ENCODE assay signal across 7 mouse cellular contexts in the genomic region with DNA sequence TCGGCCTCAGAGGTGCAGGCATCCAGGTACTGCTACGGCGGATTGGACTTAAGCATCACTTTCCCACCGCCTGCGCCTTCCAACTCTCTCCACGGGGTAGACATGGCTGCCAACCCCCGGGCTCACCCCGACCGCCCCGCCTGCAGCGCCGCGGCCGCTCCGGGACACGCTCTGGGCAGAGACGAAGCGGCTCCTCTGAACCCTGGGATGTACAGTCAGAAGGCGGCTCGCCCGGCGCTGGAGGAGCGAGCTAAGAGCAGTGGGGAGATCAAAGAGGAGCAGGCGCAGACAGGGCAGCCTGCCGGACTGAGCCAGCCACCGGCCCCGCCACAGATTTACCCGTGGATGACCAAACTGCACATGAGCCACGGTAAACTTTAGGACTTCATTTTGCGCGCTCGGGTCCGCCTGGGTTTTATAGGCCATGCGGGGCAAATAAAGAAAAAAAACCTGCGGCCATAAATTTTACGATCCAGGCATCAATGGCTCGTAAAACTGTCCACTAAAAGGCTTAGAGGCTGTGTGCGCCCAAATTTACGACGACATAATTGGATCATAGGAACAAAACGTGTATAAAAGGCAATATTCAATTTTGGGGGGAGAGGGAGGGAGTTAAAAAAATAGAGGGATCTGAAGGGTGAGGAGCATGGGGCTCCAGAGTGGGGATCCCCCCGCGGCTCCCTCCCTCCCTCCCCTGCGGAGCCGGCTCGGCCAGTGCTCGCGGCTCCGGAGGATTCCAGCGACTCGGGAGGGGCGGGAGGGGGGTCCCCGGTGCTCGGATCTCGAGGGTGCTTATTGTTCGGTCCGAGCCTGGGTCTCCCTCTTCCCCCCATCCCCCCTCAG. TPM values are rescaled to one million over a fixed set of nuclear protein-coding genes. Genes with fewer than 3 reads are reported as not detected.
DNase-seq lines count a peak whose midpoint lies in the region; ATAC-seq and TF ChIP-seq lines count a peak whose summit lies in the region.

No protein-coding gene starts in this region.

- DNase-seq in ES-E14 (ENCODE audit: low read depth, low spot score), result no peak
- peak; percentile 68 for DNase-seq in R1 (ENCODE audit: low read depth, low spot score)
- peak; percentile 88 for DNase-seq in limb, embryonic 11.5 days (ENCODE audit: low spot score)
- DNase-seq in frontal cortex, adult 2 months (ENCODE audit: extremely low spot score in 1 of 2, low spot score in 1 of 2), result no peak

- WGBS in heart, embryonic 16.5 days, result under 1% methylated on average over 51 of the region's 57 CpGs
- under 1% methylated on average over 54 of the region's 57 CpGs for WGBS in limb, embryonic 11.5 days
- under 1% methylated on average over 57 of the region's 57 CpGs for WGBS in stomach, embryonic 16.5 days

- no peaks in the 10 kb centered on the region for H3K9me3 ChIP-seq in ES-E14 (ENCODE audit: control insufficient read depth, insufficient read depth, low read depth, low read length)
- no peaks in the 10 kb centered on the region for H3K9me3 ChIP-seq in heart, embryonic 16.5 days (replicated peaks; ENCODE audit: control insufficient read depth, low read length)
- no peaks in the 10 kb centered on the region for H3K9me3 ChIP-seq in limb, embryonic 11.5 days (ENCODE audit: control insufficient read depth, low read length)
- H3K9me3 ChIP-seq in stomach, embryonic 16.5 days (replicated peaks; ENCODE audit: control insufficient read depth, low read length), result no peaks in the 10 kb centered on the region

- H3K27ac ChIP-seq in ES-E14 (ENCODE audit: insufficient read depth, low read depth, low read length, poor library complexity, severe bottlenecking), result no peak overlapping the region
- no peak overlapping the region for H3K27ac ChIP-seq in heart, embryonic 16.5 days (ENCODE audit: low read length)
- peak overlapping the region; percentile 84 for H3K27ac ChIP-seq in limb, embryonic 11.5 days (replicated peaks; ENCODE audit: low read depth, low read length)
- peak overlapping the region; percentile 98 for H3K27ac ChIP-seq in stomach, embryonic 16.5 days (ENCODE audit: low read length)

- peaks cover 0 to 3% of the 10 kb centered on the region in 2 experiments; a peak in 1 of 4 replicates for H3K4me1 ChIP-seq in ES-E14 (ENCODE audit: control insufficient read depth in 2 of 2, insufficient read depth in 2 of 2, low read length in 2 of 2, poor library complexity in 1 of 2)
- H3K4me1 ChIP-seq in heart, embryonic 16.5 days (ENCODE audit: control insufficient read depth, insufficient read depth, low read length), result no peaks in the 10 kb centered on the region; the same call in 1 of the 2 replicates
- H3K4me1 ChIP-seq in limb, embryonic 11.5 days (ENCODE audit: control insufficient read depth, insufficient read depth, low read length), result peaks cover 68% of the 10 kb centered on the region
- peaks cover 22% of the 10 kb centered on the region; the same call in 1 of the 2 replicates for H3K4me1 ChIP-seq in stomach, embryonic 16.5 days (ENCODE audit: control insufficient read depth, insufficient read depth, low read length)

- ATAC-seq in heart, embryonic 16.5 days (replicated peaks; ENCODE audit: extremely low read depth, insufficient read depth, low FRiP score), result no peak
- peak; percentile 52 for ATAC-seq in limb, embryonic 11.5 days (ENCODE audit: insufficient number of reproducible peaks, low FRiP score, low TSS enrichment, low read depth)
- ATAC-seq in stomach, embryonic 16.5 days (ENCODE audit: insufficient read depth, low FRiP score), result peak; percentile 37; the same call in 1 of the 2 replicates
- no peak for ATAC-seq in inflammation-experienced regulatory T-cells, adult 6 months

- H3K9ac ChIP-seq in ES-E14 (ENCODE audit: insufficient read depth, low read depth, low read length, poor library complexity, severe bottlenecking), result no peak overlapping the region
- H3K9ac ChIP-seq in heart, embryonic 16.5 days (ENCODE audit: low read length), result no peak overlapping the region
- peak overlapping the region; percentile 48 for H3K9ac ChIP-seq in limb, embryonic 11.5 days (ENCODE audit: low read length)
- peak overlapping the region; percentile 84 for H3K9ac ChIP-seq in stomach, embryonic 16.5 days (ENCODE audit: low read length)

- peak overlapping the region; percentile 31; the same call in 1 of the 2 replicates for H3K4me2 ChIP-seq in heart, embryonic 16.5 days (ENCODE audit: low read depth, low read length)
- H3K4me2 ChIP-seq in limb, embryonic 11.5 days (ENCODE audit: low read depth, severe bottlenecking), result peak overlapping the region; percentile 53
- peak overlapping the region; percentile 69 for H3K4me2 ChIP-seq in stomach, embryonic 16.5 days (ENCODE audit: low read depth, low read length)

- H3K4me3 ChIP-seq in ES-E14 (ENCODE audit: insufficient read depth in 1 of 2, low read depth in 1 of 2, low read length in 2 of 2, poor library complexity in 1 of 2, severe bottlenecking in 1 of 2), result peak overlapping the region; percentile 29 to 38
- peak overlapping the region; percentile 15; the same call in 1 of the 2 replicates for H3K4me3 ChIP-seq in heart, embryonic 16.5 days (ENCODE audit: low read length)
- peak overlapping the region; percentile 29 for H3K4me3 ChIP-seq in limb, embryonic 11.5 days (ENCODE audit: low read depth, low read length)
- peak overlapping the region; percentile 62 for H3K4me3 ChIP-seq in stomach, embryonic 16.5 days (replicated peaks; ENCODE audit: low read length)

- in situ Hi-C loops in ES-E14 (cut with MboI; ENCODE audit: low sequenced_read_pairs in 2 of 2, unreplicated experiment in 2 of 2), result loop anchor here in 1 of 2 experiments (10.0 kb wide), 1 partner anchor 160 kb away; no protein-coding TSS in a partner anchor

- peaks cover 95% of the 10 kb centered on the region for H3K27me3 ChIP-seq in heart, embryonic 16.5 days (ENCODE audit: control insufficient read depth, insufficient read depth, low read length)
- peaks cover 82% of the 10 kb centered on the region for H3K27me3 ChIP-seq in limb, embryonic 11.5 days (ENCODE audit: control insufficient read depth, insufficient read depth, low read length)
- H3K27me3 ChIP-seq in stomach, embryonic 16.5 days (ENCODE audit: control insufficient read depth, insufficient read depth, low read length), result peaks cover 59% of the 10 kb centered on the region

- no peaks in the 10 kb centered on the region for H3K36me3 ChIP-seq in ES-E14 (ENCODE audit: control insufficient read depth, insufficient read depth, low read length, poor library complexity, severe bottlenecking)
- no peaks in the 10 kb centered on the region for H3K36me3 ChIP-seq in heart, embryonic 16.5 days (ENCODE audit: control insufficient read depth, insufficient read depth)
- H3K36me3 ChIP-seq in limb, embryonic 11.5 days (ENCODE audit: control insufficient read depth, insufficient read depth, low read length), result no peaks in the 10 kb centered on the region
- H3K36me3 ChIP-seq in stomach, embryonic 16.5 days (ENCODE audit: control insufficient read depth, insufficient read depth, low read length), result no peaks in the 10 kb centered on the region

TF ChIP-seq in ES-E14, 5 proteins besides CTCF, POLR2A, EP300 and RAD21 (continues in another document):
- TF ChIP-seq MAFK (IDR thresholded peaks at IDR 0.05; ENCODE audit: insufficient read depth, low read depth, low read length) (no peak), HCFC1 (IDR thresholded peaks at IDR 0.05; ENCODE audit: borderline replicate concordance, insufficient read depth, low read length) (no peak), CHD2 (IDR thresholded peaks at IDR 0.05; ENCODE audit: low read depth, low read length) (no peak)

RNA-seq across cellular contexts. Expression of a gene that starts 4.3 kb away (rescaled TPM):
- 0.31 TPM in 1 of 2 replicates, not detected in the other for total RNA-seq in ES-E14 (2012; rRNA removed)
- polyA plus RNA-seq in heart, embryonic 16.5 days (2015; fragmentation: Nextera tagmentation; extraction: Ambion mirVana), result 0.45 TPM in 2 replicates
- polyA plus RNA-seq in limb, embryonic 11.5 days (2014; fragmentation: Nextera tagmentation; extraction: Ambion mirVana), result 5.1 and 6.4 TPM in 2 replicates
- polyA plus RNA-seq in stomach, embryonic 16.5 days (2015; fragmentation: Nextera tagmentation; extraction: Ambion mirVana), result 19.0 and 20.0 TPM in 2 replicates
- polyA plus RNA-seq in inflammation-experienced regulatory T-cells, adult 6 months (2017; shearing (Covaris generic)), result not detected
- 0.06 TPM in 1 of 2 replicates, not detected in the other for polyA plus RNA-seq in frontal cortex, adult 2 months (2012; rRNA removed)

RNA-seq across cellular contexts. Expression of a gene that starts 16.3 kb away (rescaled TPM):
- total RNA-seq in ES-E14 (2012; rRNA removed), result 0.32 and 0.58 TPM in 2 replicates
- 0.16 TPM in 1 of 2 replicates, not detected in the other for polyA plus RNA-seq in heart, embryonic 16.5 days (2015; fragmentation: Nextera tagmentation; extraction: Ambion mirVana)
- polyA plus RNA-seq in limb, embryonic 11.5 days (2014; fragmentation: Nextera tagmentation; extraction: Ambion mirVana), result 9.5 and 10.9 TPM in 2 replicates
- polyA plus RNA-seq in stomach, embryonic 16.5 days (2015; fragmentation: Nextera tagmentation; extraction: Ambion mirVana), result 3.3 and 3.8 TPM in 2 replicates
- not detected for polyA plus RNA-seq in inflammation-experienced regulatory T-cells, adult 6 months (2017; shearing (Covaris generic))
- not detected in 2 replicates for polyA plus RNA-seq in frontal cortex, adult 2 months (2012; rRNA removed)

RNA-seq across cellular contexts. Expression of a gene that starts 24.0 kb away (rescaled TPM):
- 0.22 TPM in 1 of 2 replicates, not detected in the other for total RNA-seq in ES-E14 (2012; rRNA removed)
- not detected in 2 replicates for polyA plus RNA-seq in heart, embryonic 16.5 days (2015; fragmentation: Nextera tagmentation; extraction: Ambion mirVana)
- 4.6 and 4.8 TPM in 2 replicates for polyA plus RNA-seq in limb, embryonic 11.5 days (2014; fragmentation: Nextera tagmentation; extraction: Ambion mirVana)
- polyA plus RNA-seq in stomach, embryonic 16.5 days (2015; fragmentation: Nextera tagmentation; extraction: Ambion mirVana), result 2.0 and 2.5 TPM in 2 replicates
- under 1 TPM in 1 of 3 experiments, not detected in 2; 0.20 TPM for polyA plus RNA-seq in inflammation-experienced regulatory T-cells, adult 6 months (2017; shearing (Covaris generic))
- polyA plus RNA-seq in frontal cortex, adult 2 months (2012; rRNA removed), result not detected in 2 replicates

RNA-seq across cellular contexts. Expression of a gene that starts 38.1 kb away (rescaled TPM):
- 0.54 TPM in 1 of 2 replicates, not detected in the other for total RNA-seq in ES-E14 (2012; rRNA removed)
- not detected in 2 replicates for polyA plus RNA-seq in heart, embryonic 16.5 days (2015; fragmentation: Nextera tagmentation; extraction: Ambion mirVana)
- 4.4 and 6.1 TPM in 2 replicates for polyA plus RNA-seq in limb, embryonic 11.5 days (2014; fragmentation: Nextera tagmentation; extraction: Ambion mirVana)
- not detected in 2 replicates for polyA plus RNA-seq in stomach, embryonic 16.5 days (2015; fragmentation: Nextera tagmentation; extraction: Ambion mirVana)
- polyA plus RNA-seq in inflammation-experienced regulatory T-cells, adult 6 months (2017; shearing (Covaris generic)), result not detected
- not detected in 2 replicates for polyA plus RNA-seq in frontal cortex, adult 2 months (2012; rRNA removed)

RNA-seq across cellular contexts. Expression of a gene that starts 47.1 kb away (rescaled TPM):
- 0.22 TPM in 1 of 2 replicates, not detected in the other for total RNA-seq in ES-E14 (2012; rRNA removed)
- 0.11 and 0.14 TPM in 2 replicates for polyA plus RNA-seq in heart, embryonic 16.5 days (2015; fragmentation: Nextera tagmentation; extraction: Ambion mirVana)
- 8.3 and 9.1 TPM in 2 replicates for polyA plus RNA-seq in limb, embryonic 11.5 days (2014; fragmentation: Nextera tagmentation; extraction: Ambion mirVana)
- polyA plus RNA-seq in stomach, embryonic 16.5 days (2015; fragmentation: Nextera tagmentation; extraction: Ambion mirVana), result 17.5 and 19.4 TPM in 2 replicates
- polyA plus RNA-seq in inflammation-experienced regulatory T-cells, adult 6 months (2017; shearing (Covaris generic)), result not detected
- not detected in 2 replicates for polyA plus RNA-seq in frontal cortex, adult 2 months (2012; rRNA removed)

Comparison
In these comparisons a context has a peak if more than half of its experiments do, and no peak if none do; other contexts are left out.
1. DNase-seq: peak in R1 (single experiment) and limb, embryonic 11.5 days (single experiment); none in ES-E14 (single experiment) and frontal cortex, adult 2 months (0 of 2).
2. H3K27ac ChIP-seq: peak in limb, embryonic 11.5 days (single experiment) and stomach, embryonic 16.5 days (single experiment); none in ES-E14 (single experiment) and heart, embryonic 16.5 days (single experiment).
3. H3K9ac ChIP-seq: peak in limb, embryonic 11.5 days (single experiment) and stomach, embryonic 16.5 days (single experiment); none in ES-E14 (single experiment) and heart, embryonic 16.5 days (single experiment).
4. ATAC-seq: peak in limb, embryonic 11.5 days (single experiment) and stomach, embryonic 16.5 days (single experiment); none in heart, embryonic 16.5 days (single experiment) and inflammation-experienced regulatory T-cells, adult 6 months (single experiment).
5. Peak in every context shown above with its lines, with median percentiles within 50 percentile points of each other: H3K4me3 ChIP-seq and H3K4me2 ChIP-seq.